Mouse (Mus musculus) right cerebral cortex, postnatal 10 days (tissue): ENCODE data around the gene Pnmal2.
A peak's percentile ranks its signal among the peaks of the same experiment; 100 is the strongest.

Experiments used
- DNase-seq, 2 experiments: peaks; one replicate each; pipeline ENCODE4 v3.0.0; 2021; ENCODE audit warnings: low spot score in 2 of 2

The Pnmal2 gene

GRCm38 (mm10) chr7:16944061-16944807 is at the start of gene Pnmal2:
TSS of gene Pnmal2 (plus strand) at chr7:16944682.
- DNase-seq = peak; percentile 95

GRCm38 (mm10) chr7:16895000-16895399 is 49.5 kb upstream of the Pnmal2 start:
- peak in 1 of 2 experiments; percentile 80 for DNase-seq

GRCm38 (mm10) chr7:16895511-16895910 is 49.0 kb upstream of the Pnmal2 start:
- no peak for DNase-seq

GRCm38 (mm10) chr7:16900526-16900925 is 44.0 kb upstream of the Pnmal2 start:
- no peak for DNase-seq

- no peak for DNase-seq
Measured at GRCm38 (mm10) chr7:16903439-16903955, 41.0 kb upstream of the Pnmal2 start.

- DNase-seq = no peak
Measured at GRCm38 (mm10) chr7:16904120-16904675, 40.3 kb upstream of the Pnmal2 start.

- no peak for DNase-seq
Measured at GRCm38 (mm10) chr7:16905491-16906021, 38.9 kb upstream of the Pnmal2 start.

- no peak for DNase-seq
Measured at GRCm38 (mm10) chr7:16906281-16906680, 38.2 kb upstream of the Pnmal2 start, which contains the start of gene Ptgir. TSS of gene Ptgir (plus strand) at chr7:16906490.

- DNase-seq = no peak
Measured at GRCm38 (mm10) chr7:16906889-16907559, 37.5 kb upstream of the Pnmal2 start.

- DNase-seq = no peak
Measured at GRCm38 (mm10) chr7:16907842-16908241, 36.6 kb upstream of the Pnmal2 start.

- no peak for DNase-seq
Measured at GRCm38 (mm10) chr7:16908367-16908766, 36.1 kb upstream of the Pnmal2 start.

- no peak for DNase-seq
Measured at GRCm38 (mm10) chr7:16908859-16909258, 35.6 kb upstream of the Pnmal2 start.

- DNase-seq = no peak
Measured at GRCm38 (mm10) chr7:16909909-16910308, 34.6 kb upstream of the Pnmal2 start.

GRCm38 (mm10) chr7:16911904-16912303 is 32.6 kb upstream of the Pnmal2 start:
- DNase-seq = no peak

GRCm38 (mm10) chr7:16912360-16912759 is 32.1 kb upstream of the Pnmal2 start:
- DNase-seq = no peak

- DNase-seq = peak; percentile 77 to 80
Measured at GRCm38 (mm10) chr7:16913806-16914452, 30.6 kb upstream of the Pnmal2 start.

- no peak for DNase-seq
Measured at GRCm38 (mm10) chr7:16914453-16915343, 29.8 kb upstream of the Pnmal2 start.

- DNase-seq = no peak
Measured at GRCm38 (mm10) chr7:16915461-16916340, 28.8 kb upstream of the Pnmal2 start.

GRCm38 (mm10) chr7:16916342-16917265 is 27.9 kb upstream of the Pnmal2 start:
- peak in 1 of 2 experiments; percentile 57 for DNase-seq
